Mouse (Mus musculus) CH12.LX (cell line): ENCODE data around the gene Astn2. TPM values are rescaled to one million over a fixed set of nuclear protein-coding genes. Genes with fewer than 3 reads are reported as not detected.

ENCODE experiments used
- DNase-seq: peaks from one replicate; pipeline ENCODE4 v3.0.0-alpha.2; 2013; ENCODE audit errors: extremely low read depth
- H3K27ac ChIP-seq: 2 replicates; pipeline ENCODE4 v1.5.1; 2012; ENCODE audit warnings: low read depth, mild to moderate bottlenecking, control low read depth, moderate library complexity; ENCODE audit not compliant: insufficient read depth
- H3K27me3 ChIP-seq: replicated peaks from 2 replicates; pipeline ENCODE3; 2012; ENCODE audit warnings: inconsistent platforms
- H3K36me3 ChIP-seq, 2 experiments: replicated peaks in 1 of 2; 2 replicates each; pipeline versions ENCODE3 to v1.6.1; 2012; ENCODE audit warnings: inconsistent platforms in 1 of 2, low read length in 1 of 2, mild to moderate bottlenecking in 1 of 2, mixed read lengths in 1 of 2, moderate library complexity in 1 of 2; ENCODE audit not compliant: control insufficient read depth in 1 of 2, insufficient read depth in 1 of 2
- H3K4me1 ChIP-seq, 2 experiments: 2 replicates each; pipeline ENCODE4 v1.6.1; 2012; ENCODE audit warnings: inconsistent platforms in 1 of 2, moderate library complexity in 1 of 2; ENCODE audit not compliant: insufficient read depth in 2 of 2, control insufficient read depth in 1 of 2
- H3K4me2 ChIP-seq: 2 replicates; pipeline ENCODE4 v1.6.1; 2012; ENCODE audit warnings: low read depth, mild to moderate bottlenecking, control low read depth; ENCODE audit not compliant: poor library complexity, insufficient read depth, severe bottlenecking
- H3K4me3 ChIP-seq, 3 experiments: fragments of 150-350 bp in 1 of 3; sonication (generic) in 1 of 3; replicated peaks in 1 of 3; 2 replicates each; pipeline versions ENCODE3 to v1.5.1; 2011 to 2012; ENCODE audit warnings: low read depth in 2 of 3, low read length in 2 of 3, mild to moderate bottlenecking in 2 of 3, moderate library complexity in 2 of 3, control low read depth in 1 of 3, improper control_type of control experiment in 1 of 3, inconsistent platforms in 1 of 3, mixed read lengths in 1 of 3; ENCODE audit not compliant: poor library complexity in 1 of 3
- H3K79me2 ChIP-seq: replicated peaks from 2 replicates; pipeline ENCODE4 v1.6.1; 2012; ENCODE audit warnings: mild to moderate bottlenecking, moderate library complexity; ENCODE audit not compliant: control insufficient read depth, poor library complexity, insufficient read depth, severe bottlenecking; ENCODE audit errors: extremely low read depth
- H3K9ac ChIP-seq: 2 replicates; pipeline ENCODE4 v1.6.1; 2012; ENCODE audit warnings: low read depth, mild to moderate bottlenecking, control low read depth, moderate library complexity; ENCODE audit not compliant: insufficient read depth
- H3K9me3 ChIP-seq: replicated peaks from 2 replicates; pipeline ENCODE3; 2012; ENCODE audit warnings: low read length, inconsistent platforms, mixed read lengths
- BHLHE40 ChIP-seq: IDR thresholded peaks from 2 replicates; pipeline ENCODE4 v1.6.1; 2011; ENCODE audit warnings: mild to moderate bottlenecking, low read depth, low read length, improper control_type of control experiment
- CHD1 ChIP-seq: IDR thresholded peaks from 2 replicates; pipeline ENCODE4 v1.6.1; 2012; ENCODE audit warnings: low read depth, low read length, improper control_type of control experiment, inconsistent platforms
- CHD2 ChIP-seq: IDR thresholded peaks from 2 replicates; pipeline ENCODE4 v1.6.1; 2011; ENCODE audit warnings: low read length, improper control_type of control experiment
- CTCF ChIP-seq, 2 experiments: IDR thresholded peaks in 1 of 2; conservative IDR thresholded peaks in 1 of 2; 2 replicates each; pipeline ENCODE4 v1.5.1; 2011 to 2012; ENCODE audit warnings: low read depth in 2 of 2, low read length in 2 of 2, improper control_type of control experiment in 1 of 2, inconsistent platforms in 1 of 2, mild to moderate bottlenecking in 1 of 2, moderate library complexity in 1 of 2
- E2F4 ChIP-seq: IDR thresholded peaks from 2 replicates; pipeline ENCODE4 v1.6.1; 2011; ENCODE audit warnings: low read depth, low read length, improper control_type of control experiment; ENCODE audit not compliant: insufficient replicate concordance
- ETS1 ChIP-seq: conservative IDR thresholded peaks from 2 replicates; pipeline ENCODE4 v1.6.1; 2012; ENCODE audit warnings: low read depth, mild to moderate bottlenecking, inconsistent platforms, low read length, improper control_type of control experiment, moderate library complexity
- HCFC1 ChIP-seq: IDR thresholded peaks from 2 replicates; pipeline ENCODE4 v1.6.1; 2012; ENCODE audit warnings: low read depth, mild to moderate bottlenecking, inconsistent platforms, low read length, improper control_type of control experiment
- JUN ChIP-seq: IDR thresholded peaks from 2 replicates; pipeline ENCODE4 v1.6.1; 2011; ENCODE audit warnings: low read depth, mild to moderate bottlenecking, low read length, improper control_type of control experiment, moderate library complexity; ENCODE audit not compliant: insufficient read depth
- JUND ChIP-seq: conservative IDR thresholded peaks from 2 replicates; pipeline ENCODE4 v1.6.1; 2011; ENCODE audit warnings: low read depth, low read length, improper control_type of control experiment
- KAT2A ChIP-seq: IDR thresholded peaks from 2 replicates; pipeline ENCODE4 v1.6.1; 2012; ENCODE audit warnings: low read length, improper control_type of control experiment, inconsistent platforms; ENCODE audit not compliant: insufficient replicate concordance
- MAX ChIP-seq: IDR thresholded peaks from 2 replicates; pipeline ENCODE4 v1.6.1; 2011; ENCODE audit warnings: low read length, improper control_type of control experiment
- MEF2A ChIP-seq: IDR thresholded peaks from 2 replicates; pipeline ENCODE4 v1.6.1; 2014; ENCODE audit warnings: low read depth, mild to moderate bottlenecking, inconsistent platforms, low read length, improper control_type of control experiment, borderline replicate concordance
- NRF1 ChIP-seq: IDR thresholded peaks from 2 replicates; pipeline ENCODE4 v1.6.1; 2014; ENCODE audit warnings: low read depth, mild to moderate bottlenecking, inconsistent platforms, low read length, improper control_type of control experiment, moderate library complexity
- PAX5 ChIP-seq: IDR thresholded peaks from 2 replicates; pipeline ENCODE4 v1.6.1; 2012; ENCODE audit warnings: low read length, inconsistent platforms, mixed read lengths
- POLR2AphosphoS2 ChIP-seq: IDR thresholded peaks from 2 replicates; pipeline ENCODE4 v1.6.1; 2011; ENCODE audit warnings: low read depth, low read length, improper control_type of control experiment
- RAD21 ChIP-seq: IDR thresholded peaks from 2 replicates; pipeline ENCODE4 v1.6.1; 2011; ENCODE audit warnings: low read depth, mild to moderate bottlenecking, low read length, improper control_type of control experiment, moderate library complexity
- TBP ChIP-seq: conservative IDR thresholded peaks from 2 replicates; pipeline ENCODE4 v1.6.1; 2011; ENCODE audit warnings: low read depth, low read length, improper control_type of control experiment
- TCF12 ChIP-seq: IDR thresholded peaks from 2 replicates; pipeline ENCODE4 v1.6.1; 2014; ENCODE audit warnings: low read depth, mild to moderate bottlenecking, inconsistent platforms, low read length, improper control_type of control experiment
- UBTF ChIP-seq: IDR thresholded peaks from 2 replicates; pipeline ENCODE4 v1.6.1; 2012; ENCODE audit warnings: low read depth, mild to moderate bottlenecking, inconsistent platforms, low read length, improper control_type of control experiment, moderate library complexity
- USF1 ChIP-seq: IDR thresholded peaks from 2 replicates; pipeline ENCODE4 v1.6.1; 2014; ENCODE audit warnings: low read depth, mild to moderate bottlenecking, inconsistent platforms, low read length, improper control_type of control experiment
- ZC3H11A ChIP-seq: IDR thresholded peaks from 2 replicates; pipeline ENCODE4 v1.6.1; 2012; ENCODE audit warnings: low read depth, mild to moderate bottlenecking, inconsistent platforms, low read length, improper control_type of control experiment
- ZMIZ1 ChIP-seq: IDR thresholded peaks from 2 replicates; pipeline ENCODE4 v1.6.1; 2012; ENCODE audit warnings: low read depth, mild to moderate bottlenecking, inconsistent platforms, low read length, improper control_type of control experiment
- dilution Hi-C: fragments of 300-500 bp; cut with MboI; formaldehyde crosslinking; loops from 2 replicates; pipeline ENCODE4 v1.14.3; 2020; ENCODE audit warnings: low sequenced_read_pairs; ENCODE audit not compliant: extremely low pct_unique_long_range_greater_than_20kb, extremely low pct_ligation_motif_present
- in situ Hi-C: fragments of 300-500 bp; cut with MboI; formaldehyde crosslinking; loops from 3 replicates; pipeline ENCODE4 v1.14.3; 2019; ENCODE audit warnings: low sequenced_read_pairs, low pct_ligation_motif_present, low pct_unique_long_range_greater_than_20kb, mixed read lengths
- polyA plus RNA-seq: library from polyadenylated mRNA; unstranded; fragments of >175 nt; gene quantifications from 2 replicates; pipeline ENCODE4 v1.2.1, GENCODE M21; 2012; ENCODE audit warnings: low read depth; ENCODE audit not compliant: insufficient read length
- total RNA-seq, 2 experiments: library from RNA; depleted of rRNA; stranded (reverse); fragments of 300-350 nt in 1 of 2; fragments of >200 nt in 1 of 2; gene quantifications; 2 replicates each; pipeline ENCODE4 v1.2.3; 2012 to 2014

The Astn2 gene
- total and polyA plus RNA-seq, 3 experiments: not detected

GRCm38 (mm10) chr4:65763823-65764222 is 640.6 kb downstream of the Astn2 start:
- DNase-seq: no peak
- H3K4me2 ChIP-seq: no peak overlapping the region
- H3K27ac ChIP-seq: no peak overlapping the region
- TF ChIP-seq KAT2A (no peak), PAX5 (no peak), RAD21 (no peak), ZC3H11A (no peak), HCFC1 (no peak), BHLHE40 (no peak), CHD2 (no peak), MEF2A (no peak)
- no peak overlapping the region for H3K4me3 ChIP-seq
- no peaks in the 10 kb centered on the region for H3K36me3 ChIP-seq
- no peak overlapping the region for H3K9ac ChIP-seq
- in situ Hi-C loops (no loop called here), dilution Hi-C loops (no loop called here)
- no peaks in the 10 kb centered on the region for H3K27me3 ChIP-seq
- H3K9me3 ChIP-seq: peaks cover 55% of the 10 kb centered on the region
- no peaks in the 10 kb centered on the region for H3K79me2 ChIP-seq
- no peaks in the 10 kb centered on the region for H3K4me1 ChIP-seq

GRCm38 (mm10) chr4:65762116-65762515 is 642.3 kb downstream of the Astn2 start:
- Histone ChIP-seq H3K9ac (no peak overlapping the region), H3K36me3 (no peaks in the 10 kb centered on the region), H3K4me2 (no peak overlapping the region), H3K27ac (no peak overlapping the region), H3K4me1 (no peaks in the 10 kb centered on the region), H3K4me3 (no peak overlapping the region), H3K79me2 (no peaks in the 10 kb centered on the region), H3K9me3 (peaks cover 56% of the 10 kb centered on the region), H3K27me3 (no peaks in the 10 kb centered on the region)
- dilution Hi-C loops (no loop called here), in situ Hi-C loops (no loop called here)
- TF ChIP-seq NRF1 (no peak), TBP (no peak), ZMIZ1 (no peak), CTCF (conservative IDR thresholded peaks at IDR 0.05 in 1 of 2, IDR thresholded peaks at IDR 0.05 in 1 of 2; ENCODE audit: low read depth in 2 of 2, low read length in 2 of 2) (no peak), CHD2 (no peak), ZC3H11A (no peak), JUN (no peak), JUND (no peak), ETS1 (no peak)
- DNase-seq: no peak

- no peak for DNase-seq
- TF ChIP-seq MEF2A: no peak
- no peak for TF ChIP-seq MAX
- TF ChIP-seq E2F4: no peak
- no peak for TF ChIP-seq PAX5
- TF ChIP-seq HCFC1: no peak
- TF ChIP-seq JUND: no peak
- no peak for TF ChIP-seq POLR2AphosphoS2
- TF ChIP-seq USF1: no peak
- no peak for TF ChIP-seq UBTF
- no peak for TF ChIP-seq TCF12
- no peak for TF ChIP-seq CTCF (conservative IDR thresholded peaks at IDR 0.05 in 1 of 2, IDR thresholded peaks at IDR 0.05 in 1 of 2; ENCODE audit: low read depth in 2 of 2, low read length in 2 of 2)
- TF ChIP-seq CHD1: no peak
- Histone ChIP-seq H3K27ac (no peak overlapping the region), H3K9me3 (peaks cover 55% of the 10 kb centered on the region), H3K79me2 (no peaks in the 10 kb centered on the region), H3K4me1 (no peaks in the 10 kb centered on the region), H3K4me2 (no peak overlapping the region), H3K36me3 (no peaks in the 10 kb centered on the region), H3K27me3 (no peaks in the 10 kb centered on the region), H3K9ac (no peak overlapping the region), H3K4me3 (no peak overlapping the region)
- dilution Hi-C loops (no loop called here), in situ Hi-C loops (no loop called here)
Observed at GRCm38 (mm10) chr4:65761658-65762057, 642.8 kb downstream of the Astn2 start.
